Mouse (Mus musculus) spleen, adult 2 months (tissue): ENCODE measurements around the gene Hdac9.

Experiments used
- CTCF ChIP-seq: fragments of 200-500 bp; IDR thresholded peaks from 2 replicates; pipeline ENCODE4 v1.5.1; 2011; ENCODE audit warnings: mild to moderate bottlenecking, inconsistent platforms; ENCODE audit not compliant: insufficient read depth, insufficient read length, insufficient replicate concordance; ENCODE audit errors: extremely low read depth
- POLR2A ChIP-seq: fragments of 200-500 bp; IDR thresholded peaks from 2 replicates; pipeline ENCODE4 v1.6.1; 2011; ENCODE audit warnings: low read depth, low read length, inconsistent platforms

GRCm38 (mm10) chr12:34497702-34498101 lies 419.2 kb downstream of the Hdac9 start:
- no peak for TF ChIP-seq CTCF
- TF ChIP-seq POLR2A, result no peak
